Mouse (Mus musculus): ENCODE measurements at regions not wholly inside any gene's neighbourhood (a gene's known extent, or its start where the extent isn't known, plus 50 kb on each side); places are given as distances from the start of the nearest gene placed in this dataset.

DNA sequence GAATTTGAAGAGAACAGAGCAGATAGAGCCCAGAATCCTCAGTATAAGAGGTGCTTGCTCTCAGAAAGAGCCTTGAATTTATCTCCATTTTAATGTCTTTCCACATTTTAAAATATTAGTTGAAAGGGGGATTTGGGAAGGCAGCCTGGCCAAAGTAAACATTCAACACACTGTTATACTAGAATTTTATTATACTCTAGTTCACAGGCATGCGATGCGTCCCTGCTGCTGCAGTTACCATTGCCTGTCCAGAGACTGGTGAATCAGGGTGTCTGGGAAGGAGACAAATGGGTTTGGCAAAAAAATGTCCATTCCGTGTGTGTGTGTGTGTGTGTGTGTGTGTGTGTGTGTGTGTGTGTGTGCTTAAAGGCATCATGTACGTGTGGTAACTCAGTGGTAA, 675.1 kb upstream of the Sox9 start:
- DNase-seq (ENCODE audit: low spot score), result no peak

DNA sequence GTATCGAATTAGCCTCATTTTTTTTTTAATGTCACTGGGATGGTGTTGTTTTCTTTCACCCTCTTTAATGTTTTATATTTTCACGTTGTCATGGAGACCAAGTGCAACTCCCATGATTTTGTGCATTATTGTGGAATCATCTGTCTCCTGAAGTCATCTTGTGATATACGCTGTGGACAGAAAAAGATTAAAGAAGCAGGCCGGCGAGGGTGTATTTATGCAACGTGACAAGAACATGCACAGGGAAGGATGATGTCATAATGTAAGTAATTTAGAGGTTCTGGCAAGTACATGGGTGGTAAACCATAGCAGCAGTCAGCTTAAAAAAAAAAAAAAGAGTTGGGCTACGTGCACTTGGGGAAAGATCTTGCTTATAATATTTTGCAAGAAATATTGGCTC, 674.7 kb upstream of the Sox9 start:
- no peak for DNase-seq (ENCODE audit: low spot score)

GRCm38 (mm10) chr11:112121026-112121425, 661.0 kb upstream of the Sox9 start:
- DNase-seq (ENCODE audit: low spot score), result no peak

GRCm38 (mm10) chr11:112121831-112122230, 660.2 kb upstream of the Sox9 start:
- DNase-seq (ENCODE audit: low spot score), result no peak

DNA sequence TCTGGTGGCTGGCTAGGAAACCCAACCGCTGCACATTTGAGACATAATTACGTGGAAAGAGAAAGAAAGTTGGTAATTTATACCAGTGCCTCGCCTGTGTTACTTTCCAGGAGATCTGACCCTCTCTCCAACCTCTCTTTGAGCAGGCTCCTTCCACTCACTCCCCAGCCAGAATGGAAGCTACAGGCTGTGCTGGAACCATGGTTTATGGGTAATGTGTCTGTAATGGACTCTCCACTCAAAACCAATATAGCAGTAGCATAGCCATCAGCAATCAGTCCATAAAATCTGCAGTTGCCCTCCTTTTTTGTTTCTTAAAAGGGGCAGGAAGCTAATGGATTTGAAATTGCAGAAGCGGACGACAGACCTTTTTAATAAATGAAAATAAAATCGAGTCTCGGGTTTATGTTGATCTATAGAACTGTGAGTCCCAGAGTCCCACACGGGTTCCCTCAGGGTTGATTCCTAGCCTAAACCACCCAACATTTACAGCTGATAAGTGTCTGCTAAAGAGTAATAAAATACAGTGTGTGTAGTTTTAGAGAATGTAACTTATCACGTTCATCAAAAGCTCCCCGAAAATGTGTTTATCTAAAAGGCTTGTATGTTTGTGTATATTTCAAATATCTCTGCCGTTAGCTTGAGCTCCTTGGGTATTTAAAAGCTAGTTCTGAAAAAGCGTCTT, 656.6 kb upstream of the Sox9 start:
- no peak for DNase-seq (ENCODE audit: low spot score)

DNA sequence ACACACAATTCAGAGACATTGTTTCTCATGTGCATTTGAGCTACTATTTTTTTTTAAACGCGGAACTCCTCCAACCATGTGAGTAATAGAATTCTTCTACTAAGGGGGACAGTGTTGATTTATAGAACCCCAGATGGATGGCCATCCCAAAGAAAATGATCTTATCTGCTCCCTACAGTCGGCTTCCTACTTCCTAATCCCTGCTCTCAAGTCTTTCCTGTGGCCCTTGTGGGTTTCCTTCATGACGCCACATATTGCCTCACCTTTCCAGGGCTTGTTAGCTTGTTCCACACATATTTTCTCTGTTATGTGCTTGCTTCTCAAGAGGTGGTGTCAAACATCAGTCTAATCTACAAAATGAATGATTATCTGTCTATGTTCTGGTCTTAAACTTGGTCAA, 651.9 kb upstream of the Sox9 start:
- DNase-seq (ENCODE audit: low spot score), result no peak

DNA sequence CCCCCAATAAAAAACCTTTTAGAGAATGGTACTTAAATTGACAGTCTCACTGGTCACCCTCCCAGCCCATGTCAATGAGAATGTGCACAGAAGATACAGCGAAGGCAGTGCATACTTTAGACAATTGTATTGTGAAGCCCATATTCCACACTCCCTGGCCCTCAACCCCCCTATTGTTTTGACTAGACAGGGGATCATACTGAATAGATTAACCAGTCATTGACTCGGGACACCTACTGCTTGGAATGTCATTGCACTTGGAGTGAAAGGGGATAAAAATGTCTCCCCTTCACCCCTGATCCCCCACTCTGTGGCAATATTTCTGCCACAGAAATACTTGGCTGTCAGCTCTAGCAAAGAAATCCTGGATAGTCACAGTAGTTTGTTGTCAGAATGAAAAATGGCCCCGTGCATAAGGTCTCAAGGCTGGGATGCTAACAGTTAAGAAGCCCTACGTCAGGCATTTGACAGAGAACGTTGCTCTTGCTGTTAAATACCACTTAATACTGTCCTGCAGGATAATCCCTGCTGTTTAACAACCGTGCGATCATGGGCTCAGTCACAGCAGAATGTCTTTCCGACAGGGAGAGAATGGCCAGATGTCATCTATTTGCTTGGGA, 644.5 kb upstream of the Sox9 start:
- no peak for DNase-seq (ENCODE audit: low spot score)

- no peak for DNase-seq (ENCODE audit: low spot score)
Measured at GRCm38 (mm10) chr11:112140058-112140457, 642.0 kb upstream of the Sox9 start.

- DNase-seq (ENCODE audit: low spot score), result no peak
Measured at GRCm38 (mm10) chr11:112140495-112140894, 641.5 kb upstream of the Sox9 start.

GRCm38 (mm10) chr11:112140912-112141311, 641.1 kb upstream of the Sox9 start:
- no peak for DNase-seq (ENCODE audit: low spot score)

GRCm38 (mm10) chr11:112152051-112152450, 630.0 kb upstream of the Sox9 start:
- DNase-seq (ENCODE audit: low spot score), result no peak

DNA sequence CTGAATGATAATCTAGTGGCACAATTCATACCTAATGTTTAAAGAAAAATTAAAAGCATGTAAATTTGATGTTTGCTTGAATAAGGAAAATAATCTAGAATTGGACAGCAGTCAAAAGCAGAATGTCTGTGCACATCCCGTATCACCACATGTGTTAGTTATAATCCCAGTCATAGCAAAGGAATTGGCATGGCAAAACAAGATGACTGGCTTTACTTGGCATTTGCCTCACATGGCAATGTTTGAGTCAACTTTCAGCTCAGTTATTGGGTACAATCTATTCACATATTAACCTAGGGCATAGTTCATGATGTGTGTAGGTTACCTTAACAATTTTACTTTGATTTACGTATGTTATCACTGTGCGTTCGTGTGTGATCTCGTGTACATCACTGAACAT, 628.8 kb upstream of the Sox9 start:
- no peak for DNase-seq (ENCODE audit: low spot score)

GRCm38 (mm10) chr11:112154712-112155319, 627.2 kb upstream of the Sox9 start:
- no peak for DNase-seq (ENCODE audit: low spot score)

- no peak for DNase-seq (ENCODE audit: low spot score)
Measured at GRCm38 (mm10) chr11:112155339-112155955, 626.6 kb upstream of the Sox9 start.

DNA sequence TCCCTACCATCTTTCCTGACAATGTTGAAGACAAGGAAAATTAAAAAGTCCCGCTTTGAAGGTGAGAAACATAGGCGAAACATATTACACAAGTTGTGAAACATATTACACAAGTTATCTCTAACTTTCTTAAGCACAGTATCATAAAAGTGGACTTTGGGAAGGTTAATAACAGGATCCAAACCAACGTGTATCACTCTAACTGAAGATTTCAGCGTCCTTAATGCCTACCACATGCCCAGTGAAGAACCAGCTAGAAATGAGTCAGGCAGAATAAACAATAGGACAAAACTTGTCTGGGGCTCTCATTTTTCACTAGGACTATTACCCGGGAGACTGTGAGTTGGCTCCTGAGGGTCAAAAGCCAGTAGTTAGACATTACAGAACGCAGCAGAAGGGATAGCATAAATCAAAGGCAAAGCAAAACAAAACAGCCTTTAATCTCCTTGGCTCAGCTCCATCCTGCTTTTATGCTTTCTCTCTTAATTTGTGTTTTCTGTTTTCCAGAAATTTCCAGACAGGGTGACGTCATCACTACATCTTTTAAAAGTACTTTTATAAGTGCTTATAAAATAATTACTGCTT, 618.3 kb upstream of the Sox9 start:
- no peak for DNase-seq (ENCODE audit: low spot score)

GRCm38 (mm10) chr11:112173585-112173984, 608.4 kb upstream of the Sox9 start:
- no peak for DNase-seq (ENCODE audit: low spot score)

DNA sequence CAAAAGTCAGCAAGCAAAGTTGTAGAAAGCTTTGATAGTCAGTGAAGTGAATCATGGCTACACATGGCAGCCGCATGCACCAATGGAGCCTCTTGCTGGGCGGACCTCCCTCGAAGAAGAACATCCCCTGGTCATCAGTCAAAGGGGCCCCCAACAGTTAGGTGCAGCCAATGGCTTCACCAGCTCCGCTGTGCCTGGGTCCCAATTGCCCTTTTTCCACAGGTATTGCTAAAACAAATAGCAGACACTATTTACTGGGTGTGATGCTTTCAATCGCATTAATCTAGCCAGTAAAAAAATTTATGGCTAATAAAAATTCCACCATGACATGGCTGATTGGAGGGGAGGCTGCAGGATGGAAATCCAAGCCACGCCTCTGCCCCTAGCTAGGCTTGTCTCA, 606.7 kb upstream of the Sox9 start:
- DNase-seq (ENCODE audit: low spot score), result no peak

DNA sequence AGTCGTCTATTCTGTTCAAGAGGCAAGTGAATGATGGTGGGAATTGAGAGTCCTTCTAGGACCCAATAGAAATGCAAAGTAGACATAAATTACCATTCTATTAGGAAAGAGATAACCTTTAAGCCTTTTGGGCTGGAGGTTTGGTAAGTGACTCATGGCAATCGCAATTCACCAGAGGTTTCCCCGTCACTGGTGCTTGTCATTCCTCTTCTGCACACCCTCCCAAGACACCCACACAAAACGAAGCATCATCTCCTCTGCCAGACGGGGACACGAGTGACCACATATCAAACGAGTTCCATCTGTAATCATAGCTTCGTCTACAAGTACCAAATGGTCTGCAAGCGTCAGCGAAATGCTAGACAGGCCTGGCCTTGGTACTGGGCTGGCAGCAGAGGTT, 601.4 kb upstream of the Sox9 start:
- no peak for DNase-seq (ENCODE audit: low spot score)

DNA sequence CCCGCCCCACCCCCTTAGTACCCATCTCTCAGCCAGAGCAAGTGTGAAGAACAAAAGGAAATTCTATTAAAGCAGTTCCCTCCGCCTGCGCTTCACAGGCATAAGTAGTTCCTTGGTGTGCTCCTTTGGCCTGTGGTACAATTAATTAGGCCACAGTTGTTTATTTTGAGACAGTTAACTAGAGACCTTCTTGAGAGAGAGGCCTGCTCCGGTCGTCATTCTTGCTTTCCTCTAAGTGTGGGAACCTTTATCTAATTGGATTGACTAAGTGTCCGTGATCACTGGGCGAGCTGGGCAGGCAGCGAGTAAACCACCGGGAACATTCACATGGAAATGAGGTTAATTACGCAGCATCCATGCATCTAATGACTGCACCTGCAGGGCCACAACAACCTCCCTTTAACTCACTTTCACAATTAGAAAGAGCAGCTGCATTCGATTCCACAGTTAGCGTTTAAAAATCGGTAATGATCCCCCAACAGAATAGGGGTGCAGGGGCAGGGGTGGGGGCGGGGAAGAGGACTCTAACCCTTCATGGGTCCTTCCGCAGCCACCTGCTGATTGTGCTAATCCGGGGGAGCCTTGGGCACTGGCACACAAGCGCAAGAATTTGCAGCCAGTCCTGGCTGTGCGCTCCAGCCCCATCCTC, 584.3 kb upstream of the Sox9 start:
- no peak for DNase-seq (ENCODE audit: low spot score)

DNA sequence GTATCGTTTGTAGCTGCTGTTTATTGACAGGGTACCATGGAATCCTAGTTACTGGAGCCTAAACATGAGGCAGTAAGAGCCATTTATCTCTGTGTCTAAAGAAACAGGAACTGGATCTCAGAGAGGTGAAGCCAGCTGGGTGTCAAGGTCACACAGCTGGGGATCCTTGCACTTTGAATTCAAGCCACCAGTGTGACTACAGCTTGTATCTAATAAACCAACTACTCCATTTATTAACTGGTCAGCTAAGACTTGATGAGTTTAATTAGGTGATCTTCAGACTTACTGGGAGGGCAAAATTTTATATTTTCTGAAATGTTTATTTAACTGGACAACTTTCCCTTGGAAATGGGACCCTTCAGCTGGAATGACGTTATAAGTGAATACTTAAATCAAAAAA, 577.5 kb upstream of the Sox9 start:
- no peak for DNase-seq (ENCODE audit: low spot score)

DNA sequence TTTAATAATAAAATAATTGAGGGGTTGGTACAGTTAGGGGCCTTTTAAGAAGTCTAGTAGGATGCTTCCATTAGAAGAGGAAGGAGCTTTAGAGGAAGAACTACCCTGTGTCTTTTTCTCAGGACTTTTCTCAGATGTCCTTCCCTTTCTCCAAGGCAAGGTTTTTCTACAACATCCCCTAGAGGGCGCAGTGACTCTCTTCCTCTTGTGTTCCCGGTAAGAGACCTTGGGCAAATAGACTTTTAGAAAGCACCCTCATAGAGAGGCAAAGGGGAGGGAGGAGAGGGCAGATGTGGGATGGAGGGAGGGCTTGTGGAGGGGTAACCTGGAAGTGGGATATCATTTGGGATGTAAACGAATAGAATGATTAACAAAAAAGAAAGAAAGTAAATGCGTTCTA, 572.6 kb upstream of the Sox9 start:
- no peak for DNase-seq (ENCODE audit: low spot score)

GRCm38 (mm10) chr11:112219046-112219720, 562.8 kb upstream of the Sox9 start:
- no peak for DNase-seq (ENCODE audit: low spot score)

Data from urinary bladder, adult 2 months (tissue).